Mouse (Mus musculus) mature B cell (primary cell): Measurements from ENCODE around the gene Ror2.

Source experiments
- in situ Hi-C: fragments of 300-500 bp; cut with MboI; formaldehyde crosslinking; loops from 2 replicates; pipeline ENCODE4 v1.14.3; 2019

The Ror2 gene

DNA sequence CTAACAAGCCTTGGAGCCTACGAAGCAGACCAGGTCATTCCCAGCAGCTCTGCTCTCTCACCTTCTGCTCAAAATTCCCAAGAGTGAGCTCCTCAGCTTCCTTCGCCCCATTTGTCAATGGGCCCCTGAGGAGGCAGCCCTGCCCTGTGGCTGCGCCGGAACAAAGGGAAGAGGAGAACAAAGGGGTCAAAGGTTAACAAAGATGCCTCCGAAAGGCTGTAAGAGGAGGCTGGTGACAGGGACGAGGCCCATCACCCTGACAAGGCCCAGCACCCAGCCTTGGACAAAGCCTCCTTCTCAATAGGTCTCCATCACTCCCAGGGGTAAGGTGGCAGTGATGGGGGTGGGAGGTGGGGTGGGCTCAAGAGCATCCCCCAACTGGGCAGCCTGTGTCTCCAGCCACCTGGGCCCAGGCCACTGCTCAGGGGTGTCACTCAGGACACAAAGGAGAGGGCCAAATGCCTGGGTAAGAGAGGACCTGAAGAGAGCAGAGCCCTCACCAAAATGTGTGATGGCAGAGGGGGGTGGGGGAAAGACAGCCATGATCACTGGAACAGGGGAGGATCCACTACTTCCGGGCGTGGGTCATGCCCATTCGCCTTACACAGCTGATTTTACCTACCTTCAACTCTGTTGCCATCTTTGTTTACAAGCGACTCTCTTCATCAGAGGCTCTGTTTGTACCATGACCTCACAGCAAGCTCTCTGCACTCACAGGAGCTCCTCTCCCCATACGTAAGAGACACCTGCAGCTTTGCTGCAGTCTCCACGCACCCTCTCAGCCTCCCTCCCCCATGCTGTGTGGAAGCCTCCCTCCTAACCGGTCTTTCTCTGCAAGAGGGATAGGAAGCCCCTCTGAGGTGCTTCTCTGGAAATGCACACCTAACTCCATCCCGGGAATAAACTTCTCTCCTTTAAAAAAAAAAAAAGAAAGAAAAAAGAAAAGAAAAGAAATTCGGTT is 51.8 kb downstream of the Ror2 start:
- in situ Hi-C loops: no loop called here

GRCm38 (mm10) chr13:53233381-53233780 is 52.5 kb downstream of the Ror2 start:
- in situ Hi-C loops: no loop called here

- in situ Hi-C loops: no loop called here
These were observed 53.5 kb downstream of the Ror2 start for GRCm38 (mm10) chr13:53232419-53232818.

GRCm38 (mm10) chr13:53230446-53231161 is 55.3 kb downstream of the Ror2 start:
- in situ Hi-C loops: no loop called here

DNA sequence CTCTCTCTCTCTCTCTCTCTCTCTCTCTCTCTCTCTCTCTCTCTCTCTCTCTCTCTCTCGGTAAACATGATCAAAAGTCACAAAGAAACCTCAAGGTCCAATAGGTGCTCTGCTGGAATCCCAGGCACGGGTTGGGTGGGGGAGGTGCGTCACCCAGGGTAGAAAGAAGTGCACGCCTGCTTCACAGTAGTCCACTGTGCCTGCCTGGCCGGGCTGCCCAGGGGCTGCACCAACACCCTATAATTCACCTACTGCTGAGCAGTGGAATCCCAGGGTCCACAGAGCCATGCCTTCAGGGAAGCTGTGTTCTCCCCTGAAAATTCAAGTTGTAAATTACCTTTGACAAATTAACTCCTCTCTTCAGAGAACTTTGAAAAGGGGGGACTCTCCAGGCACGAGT is 58.9 kb downstream of the Ror2 start:
- in situ Hi-C loops: no loop called here

DNA sequence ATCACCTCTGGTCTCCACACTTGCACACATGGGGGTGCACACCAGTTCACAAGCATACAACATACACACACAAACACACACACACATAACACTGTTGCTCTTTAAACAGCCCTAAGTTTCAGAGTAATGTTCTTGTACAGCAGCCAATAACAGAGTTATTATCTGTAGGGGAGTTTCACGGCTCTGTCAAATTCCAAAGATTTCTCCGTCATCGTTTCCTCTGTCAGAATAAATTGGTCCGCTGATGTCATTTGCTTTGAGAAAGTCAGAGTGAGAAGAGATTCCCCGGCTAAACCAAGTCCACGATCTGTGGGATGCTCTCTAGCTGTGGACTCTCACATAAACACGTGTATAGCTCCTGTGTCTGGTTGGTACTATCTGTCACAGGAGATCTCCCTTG is 59.5 kb downstream of the Ror2 start:
- in situ Hi-C loops: no loop called here

DNA sequence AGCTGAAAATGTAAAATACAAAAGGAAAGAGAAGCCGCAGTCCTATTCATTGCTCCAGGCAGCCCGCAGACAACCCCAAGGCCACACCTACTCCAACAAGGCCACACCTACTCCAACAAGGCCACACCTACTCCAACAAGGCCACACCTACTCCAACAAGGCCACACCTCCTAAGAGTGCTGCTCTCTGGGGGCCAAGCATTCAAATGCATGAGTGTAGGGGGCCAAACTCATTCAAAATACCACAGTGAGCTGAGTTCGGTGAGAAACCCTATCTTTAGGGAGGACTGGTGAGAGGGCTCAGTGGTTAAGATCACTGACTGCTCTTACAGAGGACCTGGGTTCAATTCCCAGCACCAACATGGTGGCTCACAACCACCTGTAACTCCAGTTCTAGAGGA is 60.0 kb downstream of the Ror2 start:
- in situ Hi-C loops: no loop called here

DNA sequence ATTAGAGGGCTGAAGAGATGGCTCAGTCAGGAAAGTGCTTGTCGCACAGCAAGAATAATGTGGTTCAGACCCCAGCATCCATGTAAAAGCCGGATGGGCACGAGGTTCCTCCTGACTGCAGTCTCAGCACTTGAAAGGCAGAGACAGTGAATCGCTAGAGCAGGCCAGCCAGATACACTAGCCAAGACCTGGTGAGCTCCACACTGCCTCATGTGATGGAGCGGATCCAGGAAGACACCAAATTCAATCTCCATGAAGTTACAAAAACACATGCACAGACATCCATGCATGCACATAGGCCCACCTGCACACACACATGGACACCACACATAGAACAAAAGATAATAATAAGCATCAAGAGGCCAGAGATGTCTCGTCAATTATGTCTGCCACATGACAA is 64.7 kb downstream of the Ror2 start:
- in situ Hi-C loops: no loop called here

DNA sequence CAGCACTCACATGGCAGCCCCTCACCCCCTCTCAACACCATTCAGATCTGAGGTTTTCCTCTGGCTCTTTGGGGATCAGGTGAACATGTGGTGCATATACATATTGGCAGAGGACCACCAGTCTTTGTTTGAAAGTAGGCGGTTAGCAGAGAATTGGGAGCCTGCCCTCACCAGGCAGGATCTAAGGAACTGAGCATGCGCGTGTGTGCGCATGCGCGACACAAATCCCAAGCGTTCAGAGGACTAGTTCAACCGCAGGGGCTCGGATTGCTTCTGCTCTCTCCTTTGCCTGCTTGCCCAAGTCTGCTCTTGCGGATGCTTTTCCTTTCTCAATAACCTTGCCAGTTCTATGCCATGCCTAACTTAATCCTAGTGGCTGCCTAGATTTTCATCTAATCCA is 66.0 kb downstream of the Ror2 start:
- in situ Hi-C loops: no loop called here

DNA sequence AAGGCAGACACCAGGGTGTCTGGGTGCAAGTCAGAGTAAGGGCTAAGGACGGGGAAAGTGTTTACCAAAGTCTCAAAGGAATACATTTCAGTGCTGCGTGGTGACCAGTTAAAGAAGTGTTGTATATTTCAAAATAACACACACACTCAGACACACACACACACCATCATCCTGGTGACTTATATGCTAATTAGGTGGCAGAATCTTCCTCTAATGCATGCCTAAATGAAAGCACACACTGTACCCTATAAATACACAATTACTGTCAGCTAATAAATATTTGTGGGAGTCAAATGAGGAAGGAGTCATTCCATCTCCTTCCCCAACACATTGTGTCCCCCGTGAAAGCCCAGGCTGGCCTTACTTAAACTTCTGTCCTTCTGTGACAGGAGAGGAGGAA is 66.5 kb downstream of the Ror2 start:
- in situ Hi-C loops: no loop called here

DNA sequence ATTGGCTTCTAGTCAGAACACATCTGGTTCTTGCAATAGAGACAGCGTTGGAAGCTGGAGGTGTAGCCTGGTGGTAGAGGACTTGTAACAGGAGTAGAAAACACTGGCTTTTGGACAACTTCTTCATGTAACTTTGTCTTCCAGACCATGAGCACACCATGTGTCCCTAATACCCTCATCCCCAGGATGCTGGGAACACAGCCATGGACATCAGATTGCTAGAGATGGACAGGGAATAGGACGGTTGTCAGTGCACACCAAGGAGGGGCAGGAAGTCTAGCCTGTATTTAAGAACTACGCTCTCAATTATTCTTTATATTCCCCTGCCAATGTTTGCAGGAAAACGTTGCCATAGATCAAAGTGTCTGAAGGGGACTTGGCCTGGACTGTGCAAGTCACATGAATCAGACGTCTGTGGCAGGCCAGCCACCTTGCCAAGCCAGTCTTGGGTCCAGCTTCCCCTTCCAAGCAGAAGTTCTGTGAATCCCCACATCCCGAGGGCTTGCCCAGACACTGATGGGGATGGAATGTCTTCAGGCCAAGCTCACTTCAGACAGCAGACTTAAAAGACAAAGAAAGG is 68.4 kb downstream of the Ror2 start:
- in situ Hi-C loops: no loop called here

GRCm38 (mm10) chr13:53211971-53212733 is 73.8 kb downstream of the Ror2 start:
- in situ Hi-C loops: no loop called here

GRCm38 (mm10) chr13:53208556-53208955 is 77.4 kb downstream of the Ror2 start:
- in situ Hi-C loops: no loop called here

DNA sequence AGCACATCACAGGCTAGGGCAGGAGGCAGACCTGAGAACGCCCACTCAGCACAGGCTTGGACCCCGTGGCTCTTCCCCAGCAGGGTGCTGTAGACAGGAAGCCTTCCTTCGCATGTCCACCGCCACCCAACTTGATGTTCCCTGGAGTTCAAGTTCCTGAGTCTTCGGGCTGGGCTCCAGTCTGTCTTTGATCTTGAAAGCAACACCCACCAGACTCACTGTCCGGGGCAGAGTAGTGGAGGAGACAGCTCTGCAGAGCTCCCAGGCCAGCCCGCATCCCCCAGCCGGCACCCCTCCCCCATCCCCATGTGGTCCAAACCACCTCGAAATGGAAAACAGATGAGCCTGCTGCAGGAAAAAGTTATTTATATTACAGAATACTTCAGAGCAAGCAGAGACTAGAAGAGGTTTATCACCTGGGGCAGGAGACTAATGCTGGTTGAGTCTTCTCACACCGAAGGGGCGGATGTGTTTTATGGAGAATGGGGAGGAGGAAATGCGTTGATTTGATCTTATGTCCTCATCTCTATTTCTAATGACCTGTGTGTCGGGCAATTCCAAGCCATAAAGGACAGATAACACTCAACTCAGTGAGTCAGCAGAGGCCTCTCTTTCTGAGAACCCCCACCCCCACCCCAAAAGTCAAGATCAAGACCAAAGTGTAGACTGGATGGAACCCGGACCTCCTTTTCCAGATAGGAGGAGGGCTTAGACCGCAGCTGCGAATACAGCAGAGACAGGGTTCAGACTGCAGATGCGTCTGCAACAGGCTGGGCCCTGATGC is 80.6 kb downstream of the Ror2 start:
- in situ Hi-C loops: no loop called here

- in situ Hi-C loops: no loop called here
These were observed 83.5 kb downstream of the Ror2 start for GRCm38 (mm10) chr13:53202439-53202830.

GRCm38 (mm10) chr13:53201628-53202438 is 84.1 kb downstream of the Ror2 start:
- in situ Hi-C loops: no loop called here

- in situ Hi-C loops: no loop called here
These were observed 85.8 kb downstream of the Ror2 start for GRCm38 (mm10) chr13:53200121-53200520.

DNA sequence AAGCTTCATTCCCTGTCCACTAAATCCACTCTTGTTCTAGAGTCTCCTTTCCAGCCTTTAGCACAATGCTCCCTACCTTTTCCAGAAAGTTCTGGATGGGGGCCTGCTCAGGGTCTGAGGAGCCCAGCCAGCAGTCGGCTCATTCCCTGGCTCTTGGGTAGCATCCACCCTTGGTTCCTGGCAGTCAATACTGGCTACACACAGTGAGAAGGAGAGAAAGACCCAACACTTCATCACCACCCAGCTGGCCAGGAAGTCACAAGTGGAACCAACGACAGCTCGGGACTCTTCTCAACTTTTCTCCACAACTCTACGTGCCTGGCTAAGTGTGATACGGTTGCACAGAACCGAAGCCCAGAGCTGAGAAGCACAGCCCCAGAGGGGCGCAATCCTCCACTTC is 86.7 kb downstream of the Ror2 start:
- in situ Hi-C loops: no loop called here

DNA sequence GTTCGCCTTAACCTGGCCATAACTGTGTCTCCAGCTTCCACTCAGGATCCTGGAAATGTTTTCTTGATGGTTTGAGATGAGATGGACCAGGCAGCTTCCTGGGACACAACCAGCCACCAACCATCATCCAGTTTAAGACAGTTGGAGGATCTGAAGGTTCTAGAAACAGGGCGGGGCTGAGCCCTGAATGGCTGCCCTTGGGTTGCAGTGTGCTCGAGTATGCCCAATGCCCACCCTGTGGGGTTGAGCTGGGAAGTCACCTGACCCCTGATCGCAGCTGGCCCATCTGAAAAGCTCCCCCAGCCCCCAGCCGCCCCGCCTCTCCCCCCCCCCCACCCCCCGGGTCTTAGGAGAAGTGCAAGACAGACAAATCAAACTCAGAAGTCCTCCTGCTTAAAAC is 89.2 kb downstream of the Ror2 start:
- in situ Hi-C loops: no loop called here

GRCm38 (mm10) chr13:53195951-53196677 is 89.8 kb downstream of the Ror2 start:
- in situ Hi-C loops: no loop called here
